Mouse (Mus musculus) macrophage (primary cell): ENCODE measurements at regions not wholly inside any gene's neighbourhood (a gene's known extent, or its start where the extent isn't known, plus 50 kb on each side); places are given as distances from the start of the nearest gene placed in this dataset.
"Not testable (repeated sequence)": the region's sequence is repeated elsewhere in the genome, so short reads cannot be mapped to it uniquely, and the experiment has no call there.

ENCODE experiments used
- H3K27ac ChIP-seq: fragments of 350-480 bp; formaldehyde crosslinking; 2 replicates; pipeline ENCODE4 v1.9.0; 2021
- H3K36me3 ChIP-seq: fragments of 350-480 bp; formaldehyde crosslinking; 2 replicates; pipeline ENCODE4 v1.9.0; 2021; ENCODE audit errors: inconsistent target
- H3K4me3 ChIP-seq: fragments of 350-480 bp; formaldehyde crosslinking; 2 replicates; pipeline ENCODE4 v1.9.0; 2021; ENCODE audit errors: inconsistent target
- H3K79me2 ChIP-seq: fragments of 350-480 bp; formaldehyde crosslinking; 2 replicates; pipeline ENCODE4 v1.9.0; 2021; ENCODE audit errors: inconsistent target
- WGBS: methylation state at CpG from one replicate; pipeline ENCODE4 v1.1.7; 2026; ENCODE audit warnings: inconsistent platforms; ENCODE audit not compliant: missing documents; 5-methylcytosine and 5-hydroxymethylcytosine counted together

GRCm38 (mm10) chr11:71285193-71285592, 54.7 kb upstream of the Nlrp1b start:
- Histone ChIP-seq H3K4me3 (peak overlapping the region; percentile 14), H3K27ac (peak overlapping the region; percentile 81), H3K79me2 (peaks cover 3% of the 10 kb centered on the region; the same call in 1 of the 2 replicates), H3K36me3 (no peaks in the 10 kb centered on the region)
- 4% methylated on average over 2 of the region's 2 CpGs for WGBS

GRCm38 (mm10) chr11:71288243-71288642, 57.7 kb upstream of the Nlrp1b start:
- H3K4me3 ChIP-seq, H3K36me3 ChIP-seq, H3K79me2 ChIP-seq, H3K27ac ChIP-seq: not testable (repeated sequence)

DNA sequence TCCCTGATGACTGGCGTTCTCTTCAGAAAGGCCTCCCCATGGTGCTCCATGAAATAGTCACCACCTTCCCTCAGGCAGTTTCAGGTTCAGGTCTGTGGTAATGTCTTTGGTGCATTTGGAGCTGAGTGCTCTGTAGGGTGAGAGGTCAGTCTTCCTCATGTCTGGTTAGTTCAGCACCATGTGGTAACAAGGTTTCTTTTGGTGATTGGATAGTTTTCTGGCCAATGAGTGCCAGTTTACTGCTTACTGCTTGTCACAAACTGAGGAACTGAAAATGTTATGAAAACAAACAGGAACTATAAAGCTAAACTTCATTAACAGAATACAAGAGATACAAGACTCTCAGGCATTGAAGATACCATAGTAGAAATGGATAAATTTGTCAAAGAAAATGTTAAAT, 59.0 kb upstream of the Nlrp1b start:
- 100% methylated on average over 1 of the region's 1 CpGs for WGBS
- Histone ChIP-seq H3K36me3 (no peaks in the 10 kb centered on the region), H3K27ac (no peak overlapping the region)

DNA sequence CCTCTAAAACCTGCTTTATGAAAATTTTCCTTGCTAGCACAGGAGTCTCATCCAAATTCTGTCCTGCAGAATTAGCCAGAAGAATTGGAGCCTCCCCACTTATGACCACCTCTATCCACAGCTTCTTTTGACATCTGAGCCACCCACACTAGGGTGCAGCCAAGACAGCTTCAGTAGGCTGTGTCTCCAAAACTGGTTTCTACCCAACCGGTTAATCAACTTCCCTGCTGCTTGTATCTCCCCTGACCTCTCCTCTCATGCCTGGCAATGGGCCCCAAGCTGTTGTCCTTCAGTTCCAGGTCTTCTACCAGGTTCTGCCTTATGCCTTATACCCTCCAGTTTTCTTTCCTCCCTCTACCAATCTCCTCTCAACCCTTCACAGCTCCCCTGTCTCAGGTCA, 68.9 kb upstream of the Nlrp1b start:
- Histone ChIP-seq H3K36me3 (no peaks in the 10 kb centered on the region), H3K27ac (no peak overlapping the region), H3K79me2 (no peaks in the 10 kb centered on the region), H3K4me3 (no peak overlapping the region)
- 100% methylated on average over 1 of the region's 1 CpGs for WGBS

More for the DNA sequence above, 59.0 kb upstream of the Nlrp1b start:
- no peak overlapping the region for H3K4me3 ChIP-seq
- no peaks in the 10 kb centered on the region for H3K79me2 ChIP-seq

DNA sequence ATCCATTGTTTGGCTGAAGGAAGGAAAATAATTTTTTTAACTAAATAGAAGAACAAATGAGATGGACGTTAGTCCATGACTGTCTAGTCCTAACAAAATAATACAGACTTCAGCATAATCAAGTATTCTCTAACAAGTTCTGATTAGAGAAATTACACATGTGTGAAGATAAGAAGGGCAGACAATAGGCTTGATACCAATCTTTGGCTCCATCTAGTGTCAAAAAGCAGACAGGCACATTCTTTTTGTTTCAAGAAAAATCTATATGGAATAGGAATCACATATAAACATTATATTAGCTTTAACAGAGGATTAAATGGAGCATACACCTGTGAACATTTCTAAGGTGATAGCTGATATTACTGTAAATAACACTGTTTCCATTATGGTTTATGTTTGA, 92.9 kb upstream of the Nlrp1b start:
- no peaks in the 10 kb centered on the region for H3K79me2 ChIP-seq
- H3K27ac ChIP-seq, result no peak overlapping the region
- no peak overlapping the region for H3K4me3 ChIP-seq
- no peaks in the 10 kb centered on the region for H3K36me3 ChIP-seq
- 63% methylated on average over 1 of the region's 1 CpGs for WGBS

- no peak overlapping the region for H3K4me3 ChIP-seq
- H3K36me3 ChIP-seq, result no peaks in the 10 kb centered on the region
- no peak overlapping the region for H3K27ac ChIP-seq
- 23% methylated on average over 1 of the region's 1 CpGs for WGBS
- H3K79me2 ChIP-seq, result no peaks in the 10 kb centered on the region
Measured at GRCm38 (mm10) chr11:71337428-71337827, 106.9 kb upstream of the Nlrp1b start.

DNA sequence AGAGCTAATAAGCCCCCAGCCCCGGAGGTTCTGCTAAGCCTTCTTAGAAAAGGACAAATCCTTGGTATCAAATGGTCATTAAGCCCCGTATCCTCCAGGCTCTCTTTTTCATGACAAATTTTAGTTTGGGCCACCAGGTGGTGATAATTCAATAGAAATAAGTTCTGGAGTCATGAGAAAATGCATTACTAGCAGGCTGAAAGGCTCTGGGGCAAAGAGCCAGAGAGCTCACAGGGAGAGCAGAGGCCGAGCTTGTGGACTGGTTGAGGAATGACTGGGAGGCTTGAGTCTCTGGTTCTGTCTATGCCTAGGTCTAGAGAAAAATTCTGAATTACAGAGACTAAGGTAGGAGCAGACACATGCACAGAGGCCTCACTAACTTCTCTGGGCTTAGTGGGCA, 115.5 kb upstream of the Nlrp1b start:
- 71% methylated on average over 3 of the region's 3 CpGs for WGBS
- H3K27ac ChIP-seq, result no peak overlapping the region
- no peaks in the 10 kb centered on the region for H3K36me3 ChIP-seq
- no peak overlapping the region for H3K4me3 ChIP-seq
- no peaks in the 10 kb centered on the region for H3K79me2 ChIP-seq

- Histone ChIP-seq H3K27ac (no peak overlapping the region), H3K4me3 (no peak overlapping the region), H3K79me2 (no peaks in the 10 kb centered on the region), H3K36me3 (no peaks in the 10 kb centered on the region)
- 33% methylated on average over 3 of the region's 3 CpGs for WGBS
Measured at GRCm38 (mm10) chr11:71357089-71357488, 126.6 kb upstream of the Nlrp1b start.

- Histone ChIP-seq H3K36me3 (no peaks in the 10 kb centered on the region), H3K4me3 (no peak overlapping the region), H3K79me2 (no peaks in the 10 kb centered on the region), H3K27ac (no peak overlapping the region)
- WGBS, result 90% methylated on average over 5 of the region's 5 CpGs
Measured at GRCm38 (mm10) chr11:71360856-71361255, 130.3 kb upstream of the Nlrp1b start.

DNA sequence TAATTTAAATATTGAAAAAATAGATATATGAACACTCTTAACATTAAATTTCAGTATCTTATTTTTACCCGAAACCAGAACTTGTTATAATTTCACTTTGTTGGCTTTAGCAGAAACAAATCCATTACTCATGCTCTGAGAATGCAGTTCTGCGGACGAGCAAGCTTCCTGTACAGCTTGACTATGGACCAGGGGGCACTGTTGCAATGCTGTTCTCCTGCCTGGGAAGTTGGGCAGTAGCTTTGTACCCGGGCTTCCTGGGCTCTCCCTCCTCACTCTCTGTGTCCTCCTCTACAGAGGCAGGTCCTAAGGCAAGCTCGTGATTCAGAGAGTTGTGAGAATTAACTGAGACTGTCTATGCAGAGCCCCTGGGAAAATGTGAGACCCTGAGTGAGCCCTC, 141.3 kb upstream of the Nlrp1b start:
- Histone ChIP-seq H3K79me2 (no peaks in the 10 kb centered on the region), H3K4me3 (no peak overlapping the region), H3K36me3 (no peaks in the 10 kb centered on the region), H3K27ac (no peak overlapping the region)
- 30% methylated on average over 5 of the region's 5 CpGs for WGBS

DNA sequence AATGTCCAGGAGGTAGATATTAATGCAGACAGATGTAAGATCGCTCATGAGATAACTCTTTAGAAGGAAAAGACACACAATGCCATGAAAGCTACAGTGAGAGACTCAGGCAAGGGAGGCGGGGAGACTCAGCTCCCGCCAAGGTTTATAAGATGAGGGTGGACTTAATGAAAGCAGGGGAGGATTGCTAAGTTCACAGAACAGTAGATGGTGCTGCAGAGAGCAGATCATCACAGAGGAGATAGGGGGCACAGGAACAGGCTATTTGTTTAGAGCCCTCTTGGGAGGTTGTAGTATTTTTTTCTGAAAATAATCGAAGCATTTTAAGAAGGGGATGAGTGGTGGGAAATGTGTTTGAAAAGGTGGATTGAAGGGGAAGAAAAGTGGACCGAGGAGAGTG, 144.6 kb upstream of the Nlrp1b start:
- H3K27ac ChIP-seq, result no peak overlapping the region
- no peaks in the 10 kb centered on the region for H3K79me2 ChIP-seq
- no peaks in the 10 kb centered on the region for H3K36me3 ChIP-seq
- no peak overlapping the region for H3K4me3 ChIP-seq
- WGBS, result 72% methylated on average over 5 of the region's 5 CpGs

- H3K27ac ChIP-seq, result no peak overlapping the region
- H3K36me3 ChIP-seq, result no peaks in the 10 kb centered on the region
- no peaks in the 10 kb centered on the region for H3K79me2 ChIP-seq
- WGBS, result 67% methylated on average over 4 of the region's 4 CpGs
- H3K4me3 ChIP-seq, result no peak overlapping the region
Measured at GRCm38 (mm10) chr11:71388411-71388810, 157.9 kb upstream of the Nlrp1b start.

GRCm38 (mm10) chr11:71389659-71390058, 159.1 kb upstream of the Nlrp1b start:
- no peaks in the 10 kb centered on the region for H3K79me2 ChIP-seq
- H3K4me3 ChIP-seq, result no peak overlapping the region
- WGBS, result 29% methylated on average over 6 of the region's 7 CpGs
- no peaks in the 10 kb centered on the region for H3K36me3 ChIP-seq
- no peak overlapping the region for H3K27ac ChIP-seq

- no peak overlapping the region for H3K4me3 ChIP-seq
- 69% methylated on average over 3 of the region's 3 CpGs for WGBS
- H3K79me2 ChIP-seq, result no peaks in the 10 kb centered on the region
- no peak overlapping the region for H3K27ac ChIP-seq
- no peaks in the 10 kb centered on the region for H3K36me3 ChIP-seq
Measured at GRCm38 (mm10) chr11:71390151-71390550, 159.6 kb upstream of the Nlrp1b start.

- Histone ChIP-seq H3K36me3 (no peaks in the 10 kb centered on the region), H3K4me3 (no peak overlapping the region), H3K79me2 (no peaks in the 10 kb centered on the region), H3K27ac (no peak overlapping the region)
- WGBS, result 58% methylated on average over 3 of the region's 3 CpGs
Measured at GRCm38 (mm10) chr11:71390616-71391015, 160.1 kb upstream of the Nlrp1b start.

- no peak overlapping the region for H3K27ac ChIP-seq
- 87% methylated on average over 5 of the region's 5 CpGs for WGBS
- H3K36me3 ChIP-seq, result no peaks in the 10 kb centered on the region
- H3K79me2 ChIP-seq, result no peaks in the 10 kb centered on the region
- H3K4me3 ChIP-seq, result no peak overlapping the region
Measured at GRCm38 (mm10) chr11:71393406-71393805, 162.9 kb upstream of the Nlrp1b start.
